Mouse (Mus musculus) MEL (cell line): ENCODE measurements around the gene Siah1b. TPM values are rescaled to one million over a fixed set of nuclear protein-coding genes. Genes with fewer than 3 reads are reported as not detected.

ENCODE experiments used
- DNase-seq: peaks from one replicate; pipeline ENCODE4 v3.0.0; 2011; ENCODE audit warnings: low read depth, low spot score
- H3K27ac ChIP-seq: 2 replicates; pipeline ENCODE4 v1.5.1; 2012; ENCODE audit warnings: low read depth, mild to moderate bottlenecking, control low read depth, low read length, moderate library complexity; ENCODE audit not compliant: control insufficient read depth
- H3K27me3 ChIP-seq, 2 experiments: fragments of 150-350 bp in 1 of 2; sonication (generic) in 1 of 2; 2 replicates each; pipeline ENCODE4 v1.6.1; 2012; ENCODE audit warnings: low read length in 2 of 2, mild to moderate bottlenecking in 2 of 2, improper control_type of control experiment in 1 of 2, moderate library complexity in 1 of 2; ENCODE audit not compliant: insufficient read depth in 2 of 2, control insufficient read depth in 1 of 2
- H3K36me3 ChIP-seq, 2 experiments: 2 replicates each; pipeline ENCODE4 v1.6.1; 2012 to 2014; ENCODE audit warnings: low read length in 2 of 2, improper control_type of control experiment in 1 of 2, inconsistent platforms in 1 of 2, mild to moderate bottlenecking in 1 of 2; ENCODE audit not compliant: insufficient read depth in 2 of 2, control insufficient read depth in 1 of 2
- H3K4me1 ChIP-seq, 2 experiments: fragments of 150-350 bp in 1 of 2; sonication (generic) in 1 of 2; 2 replicates each; pipeline ENCODE4 v1.6.1; 2012; ENCODE audit warnings: low read length in 2 of 2, improper control_type of control experiment in 1 of 2, mild to moderate bottlenecking in 1 of 2; ENCODE audit not compliant: insufficient read depth in 2 of 2, control insufficient read depth in 1 of 2
- H3K4me3 ChIP-seq, 2 experiments: fragments of 150-350 bp in 1 of 2; sonication (generic) in 1 of 2; 2 replicates each; pipeline ENCODE4 v1.5.1; 2012; ENCODE audit warnings: low read depth in 2 of 2, low read length in 2 of 2, mild to moderate bottlenecking in 2 of 2, moderate library complexity in 2 of 2, control low read depth in 1 of 2, improper control_type of control experiment in 1 of 2; ENCODE audit not compliant: control insufficient read depth in 1 of 2, insufficient read depth in 1 of 2
- H3K79me2 ChIP-seq: 2 replicates; pipeline ENCODE4 v1.6.1; 2012; ENCODE audit warnings: mild to moderate bottlenecking, low read length, moderate library complexity; ENCODE audit not compliant: control insufficient read depth, poor library complexity, insufficient read depth
- H3K9ac ChIP-seq: 2 replicates; pipeline ENCODE4 v1.6.1; 2012; ENCODE audit warnings: low read depth, mild to moderate bottlenecking, control low read depth, low read length, moderate library complexity; ENCODE audit not compliant: control insufficient read depth, poor library complexity, severe bottlenecking
- H3K9me3 ChIP-seq: fragments of 150-350 bp; sonication (generic); replicated peaks from 2 replicates; pipeline ENCODE4 v1.6.1; 2012; ENCODE audit warnings: mild to moderate bottlenecking, low read length, improper control_type of control experiment, moderate library complexity; ENCODE audit not compliant: insufficient read depth
- BHLHE40 ChIP-seq: IDR thresholded peaks from 2 replicates; pipeline ENCODE4 v1.6.1; 2012; ENCODE audit warnings: low read depth, mild to moderate bottlenecking, inconsistent platforms, low read length, improper control_type of control experiment, borderline replicate concordance
- ELF1 ChIP-seq: IDR thresholded peaks from 2 replicates; pipeline ENCODE4 v1.6.1; 2014; ENCODE audit warnings: low read depth, mild to moderate bottlenecking, inconsistent platforms, low read length, improper control_type of control experiment, moderate library complexity
- ETS1 ChIP-seq: IDR thresholded peaks from 2 replicates; pipeline ENCODE4 v1.6.1; 2012; ENCODE audit warnings: low read depth, mild to moderate bottlenecking, inconsistent platforms, low read length, improper control_type of control experiment, moderate library complexity
- JUND ChIP-seq: IDR thresholded peaks from 2 replicates; pipeline ENCODE4 v1.6.1; 2011; ENCODE audit warnings: low read depth, mild to moderate bottlenecking, improper control_type of control experiment, low read length
- MAX ChIP-seq: IDR thresholded peaks from 2 replicates; pipeline ENCODE4 v1.6.1; 2011; ENCODE audit warnings: low read length, improper control_type of control experiment
- MEF2A ChIP-seq: IDR thresholded peaks from 2 replicates; pipeline ENCODE4 v1.6.1; 2014; ENCODE audit warnings: low read depth, mild to moderate bottlenecking, inconsistent platforms, low read length, improper control_type of control experiment; ENCODE audit not compliant: poor library complexity, insufficient replicate concordance, severe bottlenecking; ENCODE audit errors: extremely low read depth
- MXI1 ChIP-seq: IDR thresholded peaks from 2 replicates; pipeline ENCODE4 v1.6.1; 2011; ENCODE audit warnings: mild to moderate bottlenecking, low read depth, low read length, improper control_type of control experiment
- MYB ChIP-seq: IDR thresholded peaks from 2 replicates; pipeline ENCODE4 v1.6.1; 2011; ENCODE audit warnings: mild to moderate bottlenecking, low read depth, low read length, improper control_type of control experiment
- MYC ChIP-seq: IDR thresholded peaks from 2 replicates; pipeline ENCODE4 v1.6.1; 2011; ENCODE audit warnings: low read depth, mild to moderate bottlenecking, low read length, improper control_type of control experiment, moderate library complexity
- POLR2A ChIP-seq, 2 experiments: IDR thresholded peaks; 2 replicates each; pipeline ENCODE4 v1.6.1; 2011 to 2012; ENCODE audit warnings: low read length in 2 of 2, mild to moderate bottlenecking in 2 of 2, control low read depth in 1 of 2, improper control_type of control experiment in 1 of 2, low read depth in 1 of 2, moderate library complexity in 1 of 2; ENCODE audit not compliant: control insufficient read depth in 1 of 2, insufficient read depth in 1 of 2, poor library complexity in 1 of 2
- POLR2AphosphoS2 ChIP-seq: IDR thresholded peaks from 2 replicates; pipeline ENCODE4 v1.6.1; 2011; ENCODE audit warnings: low read length, improper control_type of control experiment
- RAD21 ChIP-seq: IDR thresholded peaks from 2 replicates; pipeline ENCODE4 v1.6.1; 2011; ENCODE audit warnings: mild to moderate bottlenecking, low read depth, low read length, improper control_type of control experiment
- TAL1 ChIP-seq: IDR thresholded peaks from 2 replicates; pipeline ENCODE4 v1.6.1; 2012; ENCODE audit warnings: mild to moderate bottlenecking, inconsistent platforms, low read length, moderate library complexity, mixed read lengths
- TBP ChIP-seq: IDR thresholded peaks from 2 replicates; pipeline ENCODE4 v1.8.0; 2011; ENCODE audit warnings: low read depth, low read length, improper control_type of control experiment
- UBTF ChIP-seq: IDR thresholded peaks from 2 replicates; pipeline ENCODE4 v1.6.1; 2012; ENCODE audit warnings: low read depth, mild to moderate bottlenecking, inconsistent platforms, low read length, improper control_type of control experiment, moderate library complexity, borderline replicate concordance; ENCODE audit not compliant: insufficient read depth
- USF1 ChIP-seq: IDR thresholded peaks from 2 replicates; pipeline ENCODE4 v1.6.1; 2014; ENCODE audit warnings: low read depth, mild to moderate bottlenecking, inconsistent platforms, low read length, improper control_type of control experiment, moderate library complexity
- USF2 ChIP-seq, 2 experiments: IDR thresholded peaks; 2 replicates each; pipeline ENCODE4 v1.6.1; 2011 to 2012; ENCODE audit warnings: improper control_type of control experiment in 2 of 2, low read length in 2 of 2, borderline replicate concordance in 1 of 2, inconsistent platforms in 1 of 2, low read depth in 1 of 2, mild to moderate bottlenecking in 1 of 2; ENCODE audit not compliant: insufficient read depth in 1 of 2
- ZNF384 ChIP-seq: IDR thresholded peaks from 2 replicates; pipeline ENCODE4 v1.6.1; 2012; ENCODE audit warnings: low read depth, mild to moderate bottlenecking, inconsistent platforms, low read length, improper control_type of control experiment
- polyA plus RNA-seq, 2 experiments: library from polyadenylated mRNA; stranded (reverse) in 1 of 2; unstranded in 1 of 2; fragments of >175 nt in 1 of 2; fragments of >200 nt in 1 of 2; gene quantifications; 2 replicates each; pipeline versions ENCODE4 v1.2.1 to v1.2.4; 2012; ENCODE audit warnings: low replicate concordance in 2 of 2, low read depth in 1 of 2; ENCODE audit not compliant: insufficient read length in 2 of 2, insufficient read depth in 1 of 2, missing spikeins in 1 of 2
- total RNA-seq: library from RNA; depleted of rRNA; stranded (reverse); fragments of 300-350 nt; gene quantifications from 2 replicates; pipeline ENCODE4 v1.2.3, GENCODE M21; 2012

The Siah1b gene
- total and polyA plus RNA-seq, 3 experiments: 54.2 to 65.1 TPM; not detected in 1

- TF ChIP-seq USF1: no peak
- TF ChIP-seq MYC: no peak
- TF ChIP-seq JUND: no peak
- no peak for TF ChIP-seq MAX
- TF ChIP-seq MXI1: no peak
- TF ChIP-seq MYB: no peak
- TF ChIP-seq, all 39 proteins: peak for 0
- H3K9ac ChIP-seq: no peak overlapping the region
- H3K4me3 ChIP-seq: no peak overlapping the region
- H3K9me3 ChIP-seq: no peaks in the 10 kb centered on the region
- no peaks in the 10 kb centered on the region for H3K4me1 ChIP-seq
- DNase-seq: no peak
- H3K27me3 ChIP-seq: peaks cover 1 to 2% of the 10 kb centered on the region in 2 experiments; a peak in 1 of 4 replicates
- no peak overlapping the region for H3K27ac ChIP-seq
- no peaks in the 10 kb centered on the region for H3K79me2 ChIP-seq
- H3K36me3 ChIP-seq: 0 out of 4 replicates have a peak, but pooled peaks cover 0 to 3% of the 10 kb centered on the region in 2 experiments
Observed at GRCm38 (mm10) chrX:164111146-164111545, 34.9 kb upstream of the Siah1b start.

GRCm38 (mm10) chrX:164102656-164103055, 26.4 kb upstream of the Siah1b start:
- Histone ChIP-seq H3K4me3 (no peak overlapping the region), H3K9me3 (no peaks in the 10 kb centered on the region), H3K79me2 (no peaks in the 10 kb centered on the region), H3K9ac (no peak overlapping the region), H3K27me3 (no peaks in the 10 kb centered on the region; a peak in 1 of 4 replicates), H3K36me3 (no peaks in the 10 kb centered on the region), H3K27ac (no peak overlapping the region), H3K4me1 (no peaks in the 10 kb centered on the region)
- TF ChIP-seq ELF1 (no peak), UBTF (no peak), MEF2A (no peak), RAD21 (no peak), ETS1 (no peak), TBP (no peak), POLR2AphosphoS2 (no peak), BHLHE40 (no peak), USF2 (IDR thresholded peaks at IDR 0.05; ENCODE audit: borderline replicate concordance in 1 of 2, insufficient read depth in 1 of 2, low read depth in 1 of 2, low read length in 2 of 2) (no peak), ZNF384 (no peak)
- no peak for DNase-seq

DNA sequence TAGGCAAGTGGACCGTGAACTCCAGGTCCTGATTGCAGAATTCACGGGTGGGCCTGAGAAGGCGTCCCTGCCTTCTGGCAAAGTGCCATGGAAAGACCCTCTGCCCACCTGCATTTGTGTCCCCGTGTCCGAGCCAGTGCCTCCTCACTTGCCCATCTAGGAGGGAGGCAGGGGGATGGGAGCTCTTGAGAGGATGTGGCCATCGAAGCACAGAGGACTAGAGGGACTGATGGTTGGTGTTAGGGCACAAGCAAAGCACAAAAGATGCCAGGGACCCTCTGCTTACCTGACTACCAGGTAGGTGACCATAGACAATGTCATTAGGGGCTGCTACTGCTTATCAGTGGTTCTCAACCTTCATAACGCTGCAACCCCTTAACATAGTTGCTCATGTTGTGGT, 25.9 kb upstream of the Siah1b start:
- no peak for DNase-seq
- H3K36me3 ChIP-seq: no peaks in the 10 kb centered on the region
- no peak overlapping the region for H3K9ac ChIP-seq
- H3K27ac ChIP-seq: no peak overlapping the region
- no peak overlapping the region for H3K4me3 ChIP-seq
- H3K27me3 ChIP-seq: no peaks in the 10 kb centered on the region; a peak in 1 of 4 replicates
- no peaks in the 10 kb centered on the region for H3K79me2 ChIP-seq
- H3K4me1 ChIP-seq: no peaks in the 10 kb centered on the region
- TF ChIP-seq MEF2A: no peak
- no peak for TF ChIP-seq TAL1
- no peak for TF ChIP-seq BHLHE40
- no peak for TF ChIP-seq POLR2A (IDR thresholded peaks at IDR 0.05; ENCODE audit: control insufficient read depth in 1 of 2, insufficient read depth in 1 of 2, low read depth in 1 of 2, low read length in 2 of 2, poor library complexity in 1 of 2)
- no peak for TF ChIP-seq ETS1
- no peak for TF ChIP-seq MXI1
- no peak for TF ChIP-seq RAD21
- no peak for TF ChIP-seq POLR2AphosphoS2
- H3K9me3 ChIP-seq: no peaks in the 10 kb centered on the region
